Mouse (Mus musculus) intestine, postnatal 0 days (tissue): ENCODE data around the gene Slc10a7. TPM values are rescaled to one million over a fixed set of nuclear protein-coding genes. Genes with fewer than 3 reads are reported as not detected.

Experiments
- ATAC-seq: fragments of 200-750 bp; cut with Nextera tagmentation; 2 replicates; pipeline ENCODE4 v1.8.0; 2017; ENCODE audit warnings: mild to moderate bottlenecking, moderate TSS enrichment, moderate library complexity
- H3K27ac ChIP-seq: fragments of 300-500 bp; sonication (generic); 2 replicates; pipeline ENCODE4 v1.5.1; 2014; ENCODE audit warnings: mild to moderate bottlenecking, low read depth, low read length, moderate library complexity
- H3K27me3 ChIP-seq: fragments of 300-500 bp; sonication (generic); replicated peaks from 2 replicates; pipeline ENCODE4 v1.6.1; 2014; ENCODE audit warnings: low read length, mixed read lengths; ENCODE audit not compliant: control insufficient read depth, insufficient read depth
- H3K36me3 ChIP-seq: fragments of 300-500 bp; sonication (generic); 2 replicates; pipeline ENCODE4 v1.6.1; 2014; ENCODE audit warnings: mild to moderate bottlenecking, moderate library complexity; ENCODE audit not compliant: control insufficient read depth, insufficient read depth
- H3K4me1 ChIP-seq: fragments of 300-500 bp; sonication (generic); replicated peaks from 2 replicates; pipeline ENCODE4 v1.6.1; 2014; ENCODE audit warnings: antibody characterized with exemption, low read length, mixed read lengths; ENCODE audit not compliant: control insufficient read depth, insufficient read depth
- H3K4me2 ChIP-seq: fragments of 300-500 bp; sonication (generic); replicated peaks from 2 replicates; pipeline ENCODE4 v1.6.1; 2014; ENCODE audit warnings: low read depth, mild to moderate bottlenecking, moderate library complexity
- H3K4me3 ChIP-seq: fragments of 300-500 bp; sonication (generic); 2 replicates; pipeline ENCODE4 v1.5.1; 2014; ENCODE audit warnings: low read depth, low read length
- H3K9ac ChIP-seq: fragments of 300-500 bp; sonication (generic); 2 replicates; pipeline ENCODE4 v1.6.1; 2014; ENCODE audit warnings: mild to moderate bottlenecking, low read depth, low read length
- H3K9me3 ChIP-seq: fragments of 300-500 bp; sonication (generic); 2 replicates; pipeline ENCODE4 v1.6.1; 2016; ENCODE audit warnings: mixed run types; ENCODE audit not compliant: control insufficient read depth
- CTCF ChIP-seq: sonication (generic); IDR thresholded peaks from 2 replicates; pipeline ENCODE4 v1.5.1; 2016; ENCODE audit warnings: low read depth, mild to moderate bottlenecking, control low read depth, antibody characterized with exemption, moderate library complexity
- WGBS: fragments of 180-500 bp; shearing (Covaris S2); extraction: QIAGEN DNeasy Blood & Tissue Kit; methylation state at CpG from one replicate; pipeline ENCODE4 v1.1.7; 2014; 5-methylcytosine and 5-hydroxymethylcytosine counted together
- polyA plus RNA-seq: library from polyadenylated mRNA; unstranded; fragments of >200 nt; fragmentation: Nextera tagmentation; extraction: Ambion mirVana; gene quantifications from 2 replicates; pipeline ENCODE4 v1.2.1, GENCODE M21; 2015

Gene Slc10a7
- polyA plus RNA-seq, 1 experiment from 2014 or later, result 7.4 TPM

- Histone ChIP-seq H3K36me3 (peaks cover 7% of the 10 kb centered on the region; the same call in 1 of the 2 replicates), H3K27ac (no peak overlapping the region), H3K27me3 (no peaks in the 10 kb centered on the region), H3K9ac (no peak overlapping the region), H3K4me3 (no peak overlapping the region), H3K4me2 (no peak overlapping the region), H3K9me3 (0 out of 2 replicates have a peak, but pooled peaks cover 3% of the 10 kb centered on the region), H3K4me1 (no peaks in the 10 kb centered on the region)
- peak; percentile 54 for TF ChIP-seq CTCF
- whole genome bisulfite sequencing, result 93% methylated on average over 6 of the region's 6 CpGs
- no peak for ATAC-seq
Measured at GRCm38 (mm10) chr8:78561620-78562019, 52.5 kb downstream of the Slc10a7 start.

- Histone ChIP-seq H3K36me3 (peaks cover 7% of the 10 kb centered on the region; the same call in 1 of the 2 replicates), H3K4me3 (no peak overlapping the region), H3K27ac (no peak overlapping the region), H3K4me1 (no peaks in the 10 kb centered on the region), H3K27me3 (no peaks in the 10 kb centered on the region), H3K9ac (no peak overlapping the region), H3K4me2 (no peak overlapping the region), H3K9me3 (0 out of 2 replicates have a peak, but pooled peaks cover 3% of the 10 kb centered on the region)
- 71% methylated on average over 2 of the region's 2 CpGs for WGBS
- no peak for ATAC-seq
- no peak for TF ChIP-seq CTCF
Measured at GRCm38 (mm10) chr8:78563466-78564058, 54.4 kb downstream of the Slc10a7 start.

GRCm38 (mm10) chr8:78564200-78564599 is 55.1 kb downstream of the Slc10a7 start:
- 0 out of 2 replicates have a peak, but pooled peaks cover 3% of the 10 kb centered on the region for H3K9me3 ChIP-seq
- no peak overlapping the region for H3K4me2 ChIP-seq
- no peak overlapping the region for H3K9ac ChIP-seq
- peaks cover 7% of the 10 kb centered on the region; the same call in 1 of the 2 replicates for H3K36me3 ChIP-seq
- H3K27me3 ChIP-seq, result no peaks in the 10 kb centered on the region
- WGBS, result 65% methylated on average over 5 of the region's 5 CpGs
- no peak overlapping the region for H3K4me3 ChIP-seq
- no peak for ATAC-seq
- H3K4me1 ChIP-seq, result no peaks in the 10 kb centered on the region
- H3K27ac ChIP-seq, result no peak overlapping the region
- TF ChIP-seq CTCF, result no peak

- no peak overlapping the region for H3K4me3 ChIP-seq
- WGBS, result 84% methylated on average over 8 of the region's 8 CpGs
Measured at GRCm38 (mm10) chr8:78568196-78568595, 59.0 kb downstream of the Slc10a7 start.

GRCm38 (mm10) chr8:78571528-78571927 is 62.4 kb downstream of the Slc10a7 start:
- no peak for TF ChIP-seq CTCF
- H3K4me3 ChIP-seq, result no peak overlapping the region
- H3K36me3 ChIP-seq, result no peaks in the 10 kb centered on the region
- H3K9ac ChIP-seq, result no peak overlapping the region
- H3K27ac ChIP-seq, result no peak overlapping the region
- H3K4me2 ChIP-seq, result no peak overlapping the region
- no peak for ATAC-seq
- H3K27me3 ChIP-seq, result no peaks in the 10 kb centered on the region
- 76% methylated on average over 9 of the region's 9 CpGs for WGBS
- H3K9me3 ChIP-seq, result no peaks in the 10 kb centered on the region
- H3K4me1 ChIP-seq, result no peaks in the 10 kb centered on the region

More at GRCm38 (mm10) chr8:78568196-78568595, 59.0 kb downstream of the Slc10a7 start:
- Histone ChIP-seq H3K27me3 (no peaks in the 10 kb centered on the region), H3K4me2 (no peak overlapping the region), H3K9ac (no peak overlapping the region), H3K9me3 (no peaks in the 10 kb centered on the region), H3K27ac (no peak overlapping the region), H3K4me1 (no peaks in the 10 kb centered on the region), H3K36me3 (peaks cover 4% of the 10 kb centered on the region; the same call in 1 of the 2 replicates)
- ATAC-seq, result no peak
- TF ChIP-seq CTCF, result no peak

GRCm38 (mm10) chr8:78574207-78574606 is 65.1 kb downstream of the Slc10a7 start:
- H3K4me2 ChIP-seq, result no peak overlapping the region
- H3K9ac ChIP-seq, result no peak overlapping the region
- H3K27me3 ChIP-seq, result no peaks in the 10 kb centered on the region
- TF ChIP-seq CTCF, result no peak
- H3K4me3 ChIP-seq, result no peak overlapping the region
- H3K9me3 ChIP-seq, result no peaks in the 10 kb centered on the region
- no peaks in the 10 kb centered on the region for H3K36me3 ChIP-seq
- WGBS, result 85% methylated on average over 7 of the region's 7 CpGs
- H3K27ac ChIP-seq, result no peak overlapping the region
- no peak for ATAC-seq
- no peaks in the 10 kb centered on the region for H3K4me1 ChIP-seq

- Histone ChIP-seq H3K27ac (no peak overlapping the region), H3K9ac (no peak overlapping the region), H3K4me3 (no peak overlapping the region), H3K9me3 (no peaks in the 10 kb centered on the region), H3K4me2 (no peak overlapping the region), H3K36me3 (no peaks in the 10 kb centered on the region), H3K27me3 (no peaks in the 10 kb centered on the region), H3K4me1 (no peaks in the 10 kb centered on the region)
- WGBS, result 81% methylated on average over 10 of the region's 10 CpGs
- ATAC-seq, result no peak
- TF ChIP-seq CTCF, result no peak
Measured at GRCm38 (mm10) chr8:78577569-78577968, 68.4 kb downstream of the Slc10a7 start.
